In the genomic region with DNA sequence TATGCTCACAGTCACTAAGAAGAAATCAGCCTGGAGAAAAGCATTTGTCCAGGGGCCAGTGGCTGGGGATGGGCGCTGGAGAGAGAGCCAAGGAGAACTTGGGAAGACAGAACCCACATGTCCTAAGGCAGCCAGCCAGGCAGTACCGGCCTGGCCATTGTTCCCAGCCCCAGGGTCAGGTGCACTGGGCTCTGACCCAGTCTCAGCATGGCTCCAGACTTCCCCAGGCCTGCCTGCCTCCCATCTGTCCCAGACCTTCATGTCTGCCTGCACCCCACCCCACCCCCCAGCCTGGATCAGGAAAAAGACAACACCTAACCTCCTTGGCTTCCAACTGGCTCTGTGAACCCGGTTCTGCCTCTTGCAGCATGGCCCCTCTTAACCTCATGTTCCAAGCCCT, we compare ENCODE assay signal across 17 mouse cellular contexts. TPM values are rescaled to one million over a fixed set of nuclear protein-coding genes. Genes with fewer than 3 reads are reported as not detected.
A peak's percentile ranks its signal among the peaks of the same experiment; 100 is the strongest.
DNase-seq lines count a peak whose midpoint lies in the region; ATAC-seq and TF ChIP-seq lines count a peak whose summit lies in the region.
"Had no signal": no experiment of that assay in that cellular context is flagged by ENCODE, and none has a peak within 500 bp of the region (broad histone marks: within the 10 kb centered on the region; RNA-seq: fewer than 3 reads in every experiment).

No protein-coding gene starts in this region.

- intact Hi-C loops in heart, postnatal 36 days (cut with DNase I) = no loop called here

- H3K27ac ChIP-seq in heart, embryonic 10.5 days = no peak overlapping the region
- no peak overlapping the region for H3K27ac ChIP-seq in layer of hippocampus, adult 2 months
- H3K27ac ChIP-seq: hindbrain, embryonic 14.5 days; liver, embryonic 15.5 days; midbrain, embryonic 13.5 days; neural tube, embryonic 15.5 days had no signal

- 73% methylated on average over 3 of the region's 3 CpGs for WGBS in heart, embryonic 10.5 days

- peaks cover 2% of the 10 kb centered on the region; the same call in 1 of the 2 replicates for H3K9me3 ChIP-seq in heart, embryonic 10.5 days
- H3K9me3 ChIP-seq: liver, embryonic 15.5 days; neural tube, embryonic 15.5 days had no signal

- DNase-seq in heart, adult 18-20 months = peak; percentile 65 to 81
- DNase-seq in heart, embryonic 10.5 days (ENCODE audit: low spot score) = no peak
- DNase-seq in urinary bladder, postnatal 14 days (ENCODE audit: low spot score) = peak; percentile 57
- DNase-seq in urinary bladder, postnatal 10 days (ENCODE audit: low spot score) = no peak
- DNase-seq in heart, postnatal 36 days = peak; percentile 55 to 58
- no peak for DNase-seq in layer of hippocampus, adult 2 months (ENCODE audit: low spot score in 2 of 2)
- DNase-seq: right cerebral cortex, postnatal 4 days; thymus, adult 2 months had no signal

- 0 out of 2 replicates have a peak, but pooled peaks cover 3% of the 10 kb centered on the region for H3K27me3 ChIP-seq in heart, embryonic 10.5 days (ENCODE audit: insufficient read depth, poor library complexity, severe bottlenecking)
- H3K27me3 ChIP-seq: liver, embryonic 15.5 days; midbrain, embryonic 13.5 days; neural tube, embryonic 15.5 days had no signal

- no peaks in the 10 kb centered on the region for H3K36me3 ChIP-seq in heart, embryonic 10.5 days
- H3K36me3 ChIP-seq: liver, embryonic 15.5 days; midbrain, embryonic 13.5 days; neural tube, embryonic 15.5 days had no signal

- TF ChIP-seq CTCF in layer of hippocampus, adult 2 months (conservative IDR thresholded peaks at IDR 0.05) = no peak

- no peak overlapping the region for H3K4me3 ChIP-seq in heart, embryonic 10.5 days
- no peak overlapping the region for H3K4me3 ChIP-seq in layer of hippocampus, adult 2 months
- H3K4me3 ChIP-seq: liver, embryonic 15.5 days; midbrain, embryonic 13.5 days; neural tube, embryonic 15.5 days had no signal

- H3K4me1 ChIP-seq in heart, embryonic 10.5 days = peaks cover 7% of the 10 kb centered on the region
- H3K4me1 ChIP-seq: liver, embryonic 15.5 days; midbrain, embryonic 13.5 days; neural tube, embryonic 15.5 days had no signal

- no peak for ATAC-seq in monocyte, adult 5-6 weeks (replicated peaks; ENCODE audit: insufficient number of reproducible peaks, low FRiP score, low TSS enrichment, poor library complexity, severe bottlenecking)
- ATAC-seq in CD4-positive, CD25-positive, alpha-beta regulatory T cell, adult 4 months = no peak
- ATAC-seq: midbrain, embryonic 13.5 days had no signal

RNA-seq across cellular contexts. Expression of a gene that starts 23.5 kb away (rescaled TPM):
- total RNA-seq in heart, adult 18-20 months (2021) = not detected
- polyA plus RNA-seq in heart, embryonic 10.5 days (2016; fragmentation: Nextera tagmentation; extraction: Ambion mirVana) = not detected in 2 replicates
- total RNA-seq in heart, postnatal 36 days (2021) = not detected
- not detected in 3 replicates for total RNA-seq in monocyte, adult 5-6 weeks (2017)
- total RNA-seq in layer of hippocampus, adult 2 months (2021) = not detected
- polyA plus RNA-seq in CD4-positive, CD25-positive, alpha-beta regulatory T cell, adult 4 months (2017; shearing (Covaris generic)) = not detected
- total RNA-seq: adrenal gland, adult 18-20 months; left cerebral cortex, postnatal 10 days had no signal
- polyA plus RNA-seq: C2C12; hindbrain, embryonic 14.5 days; liver, embryonic 15.5 days; midbrain, embryonic 13.5 days; neural tube, embryonic 15.5 days; thymus, adult 2 months had no signal

RNA-seq across cellular contexts. Expression of a gene that starts 32.2 kb away (rescaled TPM):
- total RNA-seq in heart, adult 18-20 months (2021) = not detected
- 6.1 and 8.5 TPM in 2 replicates for polyA plus RNA-seq in heart, embryonic 10.5 days (2016; fragmentation: Nextera tagmentation; extraction: Ambion mirVana)
- not detected for total RNA-seq in heart, postnatal 36 days (2021)
- total RNA-seq in monocyte, adult 5-6 weeks (2017) = not detected in 3 replicates
- not detected for total RNA-seq in layer of hippocampus, adult 2 months (2021)
- not detected for polyA plus RNA-seq in CD4-positive, CD25-positive, alpha-beta regulatory T cell, adult 4 months (2017; shearing (Covaris generic))
- total RNA-seq: adrenal gland, adult 18-20 months; left cerebral cortex, postnatal 10 days had no signal
- polyA plus RNA-seq: C2C12; neural tube, embryonic 15.5 days had no signal

RNA-seq across cellular contexts. Expression of a gene that starts 49.1 kb away (rescaled TPM):
- total RNA-seq in heart, adult 18-20 months (2021) = 1 to 10 TPM; 5.7 to 7.2 TPM
- 8.8 and 12.1 TPM in 2 replicates for polyA plus RNA-seq in heart, embryonic 10.5 days (2016; fragmentation: Nextera tagmentation; extraction: Ambion mirVana)
- 1 to 10 TPM; 7.3 to 7.5 TPM for total RNA-seq in heart, postnatal 36 days (2021)
- total RNA-seq in monocyte, adult 5-6 weeks (2017) = 1.3 to 1.6 TPM in 2 of 3 replicates, not detected in the other
- total RNA-seq in layer of hippocampus, adult 2 months (2021) = 10 to 100 TPM in 1 of 2 experiments, 1 to 10 TPM in 1; 8.2 to 10.8 TPM
- 10 to 100 TPM; 11.4 to 16.7 TPM for polyA plus RNA-seq in CD4-positive, CD25-positive, alpha-beta regulatory T cell, adult 4 months (2017; shearing (Covaris generic))

Comparison
In these comparisons a context has a peak if more than half of its experiments do, and no peak if none do; other contexts are left out.
1. DNase-seq: peak in heart, adult 18-20 months (2 of 2), urinary bladder, postnatal 14 days (single experiment) and heart, postnatal 36 days (2 of 2); none in heart, embryonic 10.5 days (single experiment), urinary bladder, postnatal 10 days (single experiment) and layer of hippocampus, adult 2 months (0 of 2).